Mouse (Mus musculus) small intestine, adult 2 months (tissue): ENCODE results near the gene Vmn1r208. TPM values are rescaled to one million over a fixed set of nuclear protein-coding genes. Genes with fewer than 3 reads are reported as not detected.
"Not testable (repeated sequence)": the region's sequence is repeated elsewhere in the genome, so short reads cannot be mapped to it uniquely, and the experiment has no call there.

Experiments used
- H3K27ac ChIP-seq: fragments of 200-500 bp; 2 replicates; pipeline ENCODE4 v1.5.1; 2012; ENCODE audit warnings: low read depth, low read length, control low read depth, inconsistent platforms; ENCODE audit not compliant: insufficient read depth
- H3K27me3 ChIP-seq: fragments of 200-500 bp; 2 replicates; pipeline ENCODE4 v1.6.1; 2012; ENCODE audit warnings: mild to moderate bottlenecking, moderate library complexity, low read length, inconsistent platforms; ENCODE audit not compliant: control insufficient read depth, insufficient read depth
- H3K36me3 ChIP-seq: fragments of 200-500 bp; 2 replicates; pipeline ENCODE4 v1.6.1; 2012; ENCODE audit warnings: mild to moderate bottlenecking, low read length, control low read depth, inconsistent platforms; ENCODE audit not compliant: control insufficient read depth, insufficient read depth
- H3K4me1 ChIP-seq: fragments of 200-500 bp; 2 replicates; pipeline ENCODE4 v1.6.1; 2012; ENCODE audit warnings: low read length, inconsistent platforms, mixed read lengths; ENCODE audit not compliant: control insufficient read depth, insufficient read depth, insufficient read length
- H3K4me3 ChIP-seq: fragments of 200-500 bp; 2 replicates; pipeline ENCODE4 v1.5.1; 2012; ENCODE audit warnings: low read depth, mild to moderate bottlenecking, control low read depth, inconsistent platforms, low read length, moderate library complexity
- CTCF ChIP-seq: fragments of 200-500 bp; IDR thresholded peaks from 2 replicates; pipeline ENCODE4 v1.5.1; 2012; ENCODE audit warnings: low read depth, mild to moderate bottlenecking, control low read depth, inconsistent platforms, low read length, moderate library complexity, mixed read lengths; ENCODE audit not compliant: insufficient replicate concordance, insufficient read length; ENCODE audit errors: extremely low read depth
- POLR2A ChIP-seq: fragments of 200-500 bp; IDR thresholded peaks from 2 replicates; pipeline ENCODE4 v1.6.1; 2012; ENCODE audit warnings: low read depth, mild to moderate bottlenecking, control low read depth, inconsistent platforms, low read length, moderate library complexity
- WGBS: fragments of 180-500 bp; shearing (Covaris S2); methylation state at CpG from one replicate; pipeline ENCODE4 v1.1.7; 2018; 5-methylcytosine and 5-hydroxymethylcytosine counted together
- polyA plus RNA-seq: library from polyadenylated mRNA; depleted of rRNA; stranded (reverse); fragments of >200 nt; gene quantifications from 2 replicates; pipeline ENCODE4 v1.2.3, GENCODE M21; 2012; rRNA removed

Gene Vmn1r208
- polyA plus RNA-seq = not detected in 2 replicates

DNA sequence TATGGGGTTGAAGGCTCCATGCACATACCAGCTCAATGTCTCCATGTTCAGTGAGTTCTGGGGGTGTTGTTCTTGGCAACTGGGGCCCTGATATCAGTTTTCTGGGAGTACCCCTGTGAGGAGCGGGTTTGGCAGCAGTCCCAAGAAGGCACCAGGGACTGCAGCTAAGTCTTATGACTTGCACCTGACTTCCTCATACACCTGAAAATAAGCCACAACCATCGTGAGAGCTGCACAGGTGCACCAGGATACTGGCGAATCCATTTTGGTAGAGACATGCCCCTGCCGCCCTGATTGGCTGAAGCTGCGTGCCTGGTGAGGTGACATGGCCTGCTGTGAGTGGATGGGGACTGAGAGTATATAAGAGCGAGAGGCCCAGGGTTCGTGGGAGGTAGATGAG, at the start of gene Vmn1r208:
TSS of gene Vmn1r208 (minus strand) at position 101 of the 400 bp plus-strand sequence.
- H3K4me3 ChIP-seq, H3K36me3 ChIP-seq, H3K27ac ChIP-seq, H3K27me3 ChIP-seq, H3K4me1 ChIP-seq: not testable (repeated sequence)
- WGBS = no CpG with 5 or more reads among the region's 7 CpGs

DNA sequence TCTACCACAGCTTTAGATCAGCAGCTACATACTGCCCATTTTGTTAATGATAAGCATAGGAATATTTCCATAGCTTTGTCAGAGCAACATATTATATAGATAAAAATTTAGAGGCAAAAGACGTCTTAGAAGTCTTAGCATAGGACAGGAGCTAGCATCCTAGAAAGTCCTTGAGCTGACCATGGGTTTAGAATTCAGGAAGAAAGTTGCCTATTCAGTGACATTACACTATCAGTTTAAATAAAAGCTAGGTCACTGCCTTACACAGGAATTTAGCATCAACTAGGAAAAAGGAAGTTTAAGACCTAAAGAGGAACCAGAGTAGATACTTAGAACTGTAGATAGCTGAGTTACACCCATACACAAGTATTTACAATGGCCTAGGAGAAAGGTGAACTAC, 44.4 kb upstream of the Vmn1r208 start:
- not testable (repeated sequence) for H3K27ac ChIP-seq, H3K27me3 ChIP-seq, H3K4me1 ChIP-seq, H3K36me3 ChIP-seq, H3K4me3 ChIP-seq
- 74% methylated on average over 1 of the region's 1 CpGs for WGBS

GRCm38 (mm10) chr13:22809582-22809981, 32.4 kb upstream of the Vmn1r208 start, which contains the start of gene Vmn1r209:
TSS of gene Vmn1r209 (minus strand) at chr13:22809682.
- H3K27me3 ChIP-seq, H3K4me3 ChIP-seq, H3K36me3 ChIP-seq, H3K4me1 ChIP-seq, H3K27ac ChIP-seq: not testable (repeated sequence)

DNA sequence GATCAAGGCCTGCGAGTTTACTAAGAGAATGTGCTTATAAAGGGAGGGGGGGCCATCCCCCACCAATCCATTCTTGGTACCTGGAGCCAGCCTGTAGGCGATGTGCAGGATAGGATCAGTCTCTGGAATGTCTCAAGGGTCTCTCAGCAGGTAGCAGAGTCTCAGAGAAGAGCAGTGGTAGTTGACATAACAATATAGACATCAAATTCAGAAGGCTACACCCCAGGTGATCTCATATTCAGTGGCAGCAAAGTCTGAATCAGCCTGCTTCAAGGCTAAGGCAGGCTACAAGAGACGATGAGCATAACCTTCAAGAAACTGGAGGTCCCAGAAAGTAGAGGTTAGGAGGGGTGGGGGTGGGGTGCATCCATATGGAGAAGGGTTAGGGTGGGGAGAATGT, 10.9 kb upstream of the Vmn1r208 start:
- not testable (repeated sequence) for H3K36me3 ChIP-seq, H3K27ac ChIP-seq, H3K4me1 ChIP-seq, H3K27me3 ChIP-seq, H3K4me3 ChIP-seq
- 70% methylated on average over 3 of the region's 3 CpGs for WGBS

DNA sequence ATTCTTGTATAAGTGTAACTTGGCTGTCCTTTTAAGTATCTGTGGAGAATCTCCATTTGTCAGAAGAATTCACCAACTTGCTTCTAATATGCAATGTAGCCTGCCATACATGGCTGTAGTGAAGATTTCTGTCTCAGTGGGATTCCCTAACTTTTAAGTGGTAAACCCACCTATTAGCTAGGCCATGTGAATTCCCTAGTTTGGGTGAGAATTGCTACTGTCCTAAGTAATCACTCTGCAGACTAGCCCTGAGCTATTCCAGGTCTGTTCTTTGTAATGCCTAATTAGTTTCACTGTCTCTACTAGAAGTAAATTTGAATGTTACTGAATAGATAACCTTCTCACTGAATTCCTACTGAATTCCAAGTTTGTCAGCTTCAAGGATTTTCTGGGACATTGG, 7.0 kb upstream of the Vmn1r208 start:
- H3K4me1 ChIP-seq, H3K36me3 ChIP-seq, H3K27me3 ChIP-seq, H3K27ac ChIP-seq, H3K4me3 ChIP-seq: not testable (repeated sequence)

DNA sequence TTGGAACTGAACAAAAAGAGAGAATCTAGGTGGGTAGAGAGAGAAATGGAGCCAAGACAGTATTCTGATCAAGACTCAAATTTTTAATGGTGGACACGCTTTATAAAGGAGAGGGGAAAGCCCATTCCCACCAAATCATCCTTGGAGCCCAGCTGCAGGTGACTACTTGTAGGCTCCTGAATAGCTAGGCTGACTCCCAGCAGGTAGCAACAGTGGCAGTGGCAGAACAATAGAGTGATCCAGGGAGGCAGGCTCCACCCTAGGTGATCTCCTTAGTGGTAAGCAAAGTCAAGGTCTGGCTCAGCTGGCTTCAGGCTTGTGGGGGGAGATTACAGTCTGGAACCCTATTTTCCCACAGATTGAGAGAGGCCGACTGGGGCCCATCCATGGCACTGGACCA, 5.6 kb downstream of the Vmn1r208 start:
- H3K27ac ChIP-seq, H3K36me3 ChIP-seq, H3K4me3 ChIP-seq, H3K4me1 ChIP-seq, H3K27me3 ChIP-seq: not testable (repeated sequence)
- WGBS = 91% methylated on average over 2 of the region's 2 CpGs

GRCm38 (mm10) chr13:22747524-22747923, 29.7 kb downstream of the Vmn1r208 start:
- Histone ChIP-seq H3K4me1 (no peaks in the 10 kb centered on the region), H3K27me3 (no peaks in the 10 kb centered on the region), H3K36me3 (no peaks in the 10 kb centered on the region), H3K4me3 (no peak overlapping the region), H3K27ac (no peak overlapping the region)
- no peak for TF ChIP-seq POLR2A
- TF ChIP-seq CTCF = no peak

DNA sequence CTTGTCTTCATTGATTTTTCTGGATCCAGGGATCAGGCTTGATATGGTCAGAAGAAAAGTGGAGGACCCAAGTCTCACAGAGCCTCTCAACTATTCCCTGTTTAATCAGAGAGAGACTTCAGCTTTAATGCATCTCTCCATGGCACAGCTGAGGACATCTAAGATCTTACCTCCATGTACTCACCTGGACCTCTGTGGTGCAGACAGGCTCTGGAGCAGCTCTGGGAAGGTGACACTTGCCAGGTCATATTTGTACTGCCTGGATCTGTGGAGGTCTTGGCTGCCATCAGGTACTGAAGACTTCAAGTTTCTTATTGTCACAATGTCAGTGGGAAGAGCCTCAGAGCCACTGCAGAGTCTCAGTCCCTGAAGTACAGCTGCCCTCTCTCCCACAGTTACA, 47.7 kb downstream of the Vmn1r208 start, which contains the start of gene Vmn1r207-ps:
TSS of gene Vmn1r207-ps (minus strand) at position 101 of the 400 bp plus-strand sequence.
- not testable (repeated sequence) for H3K27me3 ChIP-seq, H3K4me3 ChIP-seq, H3K4me1 ChIP-seq, H3K36me3 ChIP-seq, H3K27ac ChIP-seq

Other genes starting within 250 kb of the Vmn1r208 start
- gene Vmn1r204, start 224.2 kb downstream of the Vmn1r208 start, polyA plus RNA-seq = not detected in 2 replicates
- gene Vmn1r205, start 184.4 kb downstream of the Vmn1r208 start, polyA plus RNA-seq = not detected in 2 replicates
- not detected in 2 replicates for gene Vmn1r206, start 153.1 kb downstream of the Vmn1r208 start, polyA plus RNA-seq
- not detected in 2 replicates for gene Vmn1r207-ps, start 47.8 kb downstream of the Vmn1r208 start, polyA plus RNA-seq
- gene Vmn1r209, start 32.3 kb upstream of the Vmn1r208 start, polyA plus RNA-seq = not detected in 2 replicates
- not detected in 2 replicates for gene Vmn1r210, start 53.9 kb upstream of the Vmn1r208 start, polyA plus RNA-seq
- gene Vmn1r211, start 80.2 kb upstream of the Vmn1r208 start, polyA plus RNA-seq = not detected in 2 replicates
- gene Vmn1r212, start 106.8 kb upstream of the Vmn1r208 start, polyA plus RNA-seq = not detected in 2 replicates
- not detected in 2 replicates for gene Vmn1r213, start 230.3 kb upstream of the Vmn1r208 start, polyA plus RNA-seq